Mouse (Mus musculus) heart, embryonic 16.5 days (tissue): ENCODE data around the gene Folh1. TPM values are rescaled to one million over a fixed set of nuclear protein-coding genes. Genes with fewer than 3 reads are reported as not detected.
"Not testable (repeated sequence)": the region's sequence is repeated elsewhere in the genome, so short reads cannot be mapped to it uniquely, and the experiment has no call there.

ENCODE experiments used
- ATAC-seq: fragments of 200-750 bp; cut with Nextera tagmentation; replicated peaks from 2 replicates; pipeline ENCODE4 v1.8.0; 2017; ENCODE audit warnings: moderate number of reproducible peaks; ENCODE audit not compliant: insufficient read depth, low FRiP score; ENCODE audit errors: extremely low read depth
- H3K27ac ChIP-seq: fragments of 300-500 bp; sonication (generic); 2 replicates; pipeline ENCODE4 v1.5.1; 2014; ENCODE audit warnings: mild to moderate bottlenecking, low read length, control low read depth, moderate library complexity
- H3K27me3 ChIP-seq: fragments of 300-500 bp; sonication (generic); 2 replicates; pipeline ENCODE4 v1.6.1; 2014; ENCODE audit warnings: low read length, mixed read lengths; ENCODE audit not compliant: control insufficient read depth, insufficient read depth
- H3K36me3 ChIP-seq: fragments of 300-500 bp; sonication (generic); 2 replicates; pipeline ENCODE4 v1.6.1; 2014; ENCODE audit not compliant: control insufficient read depth, insufficient read depth
- H3K4me1 ChIP-seq: fragments of 300-500 bp; sonication (generic); 2 replicates; pipeline ENCODE4 v1.6.1; 2014; ENCODE audit warnings: low read length, mixed read lengths; ENCODE audit not compliant: control insufficient read depth, insufficient read depth
- H3K4me2 ChIP-seq: fragments of 300-500 bp; sonication (generic); 2 replicates; pipeline ENCODE4 v1.6.1; 2014; ENCODE audit warnings: low read depth, mild to moderate bottlenecking, control low read depth, low read length
- H3K4me3 ChIP-seq: fragments of 300-500 bp; sonication (generic); 2 replicates; pipeline ENCODE4 v1.5.1; 2014; ENCODE audit warnings: mild to moderate bottlenecking, control low read depth, low read length
- H3K9ac ChIP-seq: fragments of 300-500 bp; sonication (generic); 2 replicates; pipeline ENCODE4 v1.6.1; 2014; ENCODE audit warnings: low read length, control low read depth
- H3K9me3 ChIP-seq: fragments of 300-500 bp; sonication (generic); replicated peaks from 2 replicates; pipeline ENCODE4 v1.6.1; 2016; ENCODE audit warnings: low read length; ENCODE audit not compliant: control insufficient read depth
- WGBS: fragments of 180-500 bp; shearing (Covaris S2); extraction: QIAGEN DNeasy Blood & Tissue Kit; methylation state at CpG from one replicate; pipeline ENCODE4 v1.1.7; 2014; 5-methylcytosine and 5-hydroxymethylcytosine counted together
- polyA plus RNA-seq: library from polyadenylated mRNA; unstranded; fragments of >200 nt; fragmentation: Nextera tagmentation; extraction: Ambion mirVana; gene quantifications from 2 replicates; pipeline ENCODE4 v1.2.1, GENCODE M21; 2015

Folh1 gene
- polyA plus RNA-seq: 0.28 and 0.62 TPM in 2 replicates

DNA sequence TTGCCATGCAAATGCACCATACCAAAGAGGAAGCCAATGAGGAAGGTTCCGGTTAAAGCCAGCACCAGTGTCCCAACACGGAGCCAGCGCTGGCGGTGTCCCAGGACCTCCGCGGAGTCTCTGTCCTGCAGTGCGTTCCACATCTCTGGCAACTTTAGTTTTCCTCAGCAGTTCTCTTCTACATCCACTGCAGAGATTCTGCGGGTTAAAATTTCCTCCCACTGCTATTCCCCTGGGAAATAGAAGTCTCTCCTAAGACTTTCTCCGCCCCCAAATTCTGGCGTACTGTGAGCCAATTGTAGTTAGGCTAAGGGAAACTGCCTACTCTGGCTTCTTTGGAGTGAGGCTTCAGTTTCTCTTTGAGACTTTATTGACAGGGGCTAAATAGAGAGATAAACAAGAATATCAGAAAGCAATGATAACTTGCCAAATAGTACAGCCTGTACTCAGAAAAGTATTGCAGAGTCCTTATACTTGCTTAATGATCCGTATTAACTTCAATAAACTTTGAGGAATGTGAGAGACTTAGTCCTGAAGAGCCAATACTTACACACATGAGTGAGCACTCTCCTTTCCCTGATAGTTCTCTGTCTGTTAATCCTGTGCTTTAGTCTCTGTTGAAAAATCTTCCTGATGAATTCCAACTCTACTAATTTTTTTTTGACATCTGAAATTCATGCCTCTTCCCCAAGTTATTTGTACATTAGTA lies at the start of gene Folh1:
Gene Folh1, minus strand, starts transcription at position 327 of the 709 bp plus-strand sequence.
- H3K27ac ChIP-seq: no peak within 1 kb of the TSS
- no peaks in the 10 kb centered on the region for H3K9me3 ChIP-seq
- H3K27me3 ChIP-seq: no peaks in the 10 kb centered on the region
- ATAC-seq: no peak
- H3K9ac ChIP-seq: no peak within 1 kb of the TSS
- no peaks in the 10 kb centered on the region for H3K4me1 ChIP-seq
- peak within 1 kb of the TSS; percentile 29 for H3K4me3 ChIP-seq
- peak within 1 kb of the TSS; percentile 55 for H3K4me2 ChIP-seq
- no peaks in the 10 kb centered on the region for H3K36me3 ChIP-seq
- 6% methylated on average over 11 of the region's 11 CpGs for WGBS

- Histone ChIP-seq H3K4me2 (no peak overlapping the region), H3K27ac (no peak overlapping the region), H3K36me3 (no peaks in the 10 kb centered on the region), H3K4me3 (no peak overlapping the region), H3K9ac (no peak overlapping the region), H3K9me3 (peaks cover 3% of the 10 kb centered on the region; the same call in 1 of the 2 replicates), H3K27me3 (no peaks in the 10 kb centered on the region), H3K4me1 (no peaks in the 10 kb centered on the region)
- WGBS: 58% methylated on average over 1 of the region's 1 CpGs
- no peak for ATAC-seq
Observed at GRCm38 (mm10) chr7:86816466-86816865, 40.7 kb upstream of the Folh1 start.

DNA sequence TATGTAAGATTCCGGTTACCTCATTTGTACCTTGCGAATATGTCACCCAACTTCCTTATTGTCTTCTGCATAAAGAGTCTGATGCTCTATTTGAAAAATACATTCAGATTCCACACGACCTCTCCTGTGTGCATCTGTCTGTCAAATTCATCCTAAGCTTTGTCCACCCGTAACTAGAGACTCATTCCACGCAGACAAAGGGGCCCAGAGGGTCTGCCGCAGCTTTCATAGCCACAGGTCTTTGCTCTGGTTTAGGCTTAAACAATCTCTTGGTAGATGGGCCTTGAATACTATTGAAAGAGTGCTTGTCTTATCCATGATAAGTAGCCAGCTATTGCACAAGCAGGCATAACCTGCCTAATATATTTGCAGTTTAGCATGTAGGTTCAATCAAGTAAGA lies 40.0 kb upstream of the Folh1 start:
- H3K9ac ChIP-seq, H3K36me3 ChIP-seq, H3K27me3 ChIP-seq, H3K4me3 ChIP-seq, H3K27ac ChIP-seq, H3K4me2 ChIP-seq, ATAC-seq, H3K9me3 ChIP-seq, H3K4me1 ChIP-seq: not testable (repeated sequence)
- 72% methylated on average over 6 of the region's 6 CpGs for WGBS

GRCm38 (mm10) chr7:86815241-86815640 lies 39.5 kb upstream of the Folh1 start:
- H3K27ac ChIP-seq, H3K36me3 ChIP-seq, ATAC-seq, H3K4me1 ChIP-seq, H3K9ac ChIP-seq, H3K9me3 ChIP-seq, H3K4me3 ChIP-seq, H3K27me3 ChIP-seq, H3K4me2 ChIP-seq: not testable (repeated sequence)
- WGBS: 82% methylated on average over 4 of the region's 5 CpGs

GRCm38 (mm10) chr7:86794727-86795126 lies 19.0 kb upstream of the Folh1 start, which contains the start of gene Vmn2r77:
TSS of gene Vmn2r77 (plus strand) at chr7:86795027.
- Histone ChIP-seq H3K36me3 (no peaks in the 10 kb centered on the region), H3K4me2 (no peak within 1 kb of the TSS), H3K27me3 (no peaks in the 10 kb centered on the region), H3K9ac (no peak within 1 kb of the TSS), H3K9me3 (no peaks in the 10 kb centered on the region), H3K4me3 (no peak within 1 kb of the TSS), H3K4me1 (no peaks in the 10 kb centered on the region), H3K27ac (no peak within 1 kb of the TSS)
- no peak for ATAC-seq

DNA sequence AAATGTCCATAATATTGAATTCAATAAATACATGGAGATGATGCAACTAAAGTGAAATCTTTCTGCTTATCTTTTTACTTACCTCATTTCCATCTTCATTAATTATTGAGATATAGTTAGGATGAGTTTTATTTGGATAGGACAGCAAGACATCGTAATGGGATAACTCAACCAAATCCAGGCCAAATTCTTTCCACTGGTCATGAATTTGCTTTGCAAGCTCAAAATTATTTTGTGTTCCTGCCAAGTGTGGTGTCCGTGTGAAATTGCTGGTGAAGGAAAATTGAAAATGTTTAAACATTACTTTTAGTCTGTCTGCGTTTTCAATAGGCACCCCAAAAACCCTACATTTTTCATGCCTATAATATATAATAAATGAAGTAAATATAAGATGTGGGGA lies 4.1 kb downstream of the Folh1 start:
- Histone ChIP-seq H3K4me1 (no peaks in the 10 kb centered on the region), H3K27me3 (no peaks in the 10 kb centered on the region), H3K4me2 (no peak overlapping the region), H3K9ac (no peak overlapping the region), H3K36me3 (no peaks in the 10 kb centered on the region), H3K4me3 (no peak overlapping the region), H3K9me3 (no peaks in the 10 kb centered on the region), H3K27ac (no peak overlapping the region)
- no peak for ATAC-seq
- WGBS: 76% methylated on average over 3 of the region's 3 CpGs

- no peak overlapping the region for H3K4me2 ChIP-seq
- ATAC-seq: no peak
- no peak overlapping the region for H3K27ac ChIP-seq
- H3K27me3 ChIP-seq: no peaks in the 10 kb centered on the region
- H3K9ac ChIP-seq: no peak overlapping the region
- no peaks in the 10 kb centered on the region for H3K4me1 ChIP-seq
- H3K36me3 ChIP-seq: no peaks in the 10 kb centered on the region
- no peaks in the 10 kb centered on the region for H3K9me3 ChIP-seq
- H3K4me3 ChIP-seq: no peak overlapping the region
Observed at GRCm38 (mm10) chr7:86764628-86765027, 11.1 kb downstream of the Folh1 start.

- Histone ChIP-seq H3K4me3 (no peak overlapping the region), H3K27me3 (no peaks in the 10 kb centered on the region), H3K4me1 (no peaks in the 10 kb centered on the region), H3K9ac (no peak overlapping the region), H3K4me2 (no peak overlapping the region), H3K27ac (no peak overlapping the region), H3K9me3 (no peaks in the 10 kb centered on the region), H3K36me3 (no peaks in the 10 kb centered on the region)
- 65% methylated on average over 1 of the region's 1 CpGs for WGBS
- no peak for ATAC-seq
Observed at GRCm38 (mm10) chr7:86760751-86761150, 15.0 kb downstream of the Folh1 start.

GRCm38 (mm10) chr7:86725013-86725412 lies 50.7 kb downstream of the Folh1 start:
- Histone ChIP-seq H3K27ac (no peak overlapping the region), H3K9me3 (no peaks in the 10 kb centered on the region), H3K27me3 (no peaks in the 10 kb centered on the region), H3K9ac (no peak overlapping the region), H3K4me2 (no peak overlapping the region), H3K36me3 (no peaks in the 10 kb centered on the region), H3K4me1 (no peaks in the 10 kb centered on the region), H3K4me3 (no peak overlapping the region)
- ATAC-seq: no peak
